ENCODE assay signal across 19 mouse cellular contexts in genomic region chr8:87497641-87498040, GRCm38 (mm10). TPM values are rescaled to one million over a fixed set of nuclear protein-coding genes. Genes with fewer than 3 reads are reported as not detected.
DNase-seq lines count a peak whose midpoint lies in the region; ATAC-seq lines count a peak whose summit lies in the region.
"Had no signal": no experiment of that assay in that cellular context is flagged by ENCODE, and none has a peak within 500 bp of the region (broad histone marks: within the 10 kb centered on the region; RNA-seq: fewer than 3 reads in every experiment).

No protein-coding gene starts in this region.

- H3K9ac ChIP-seq in limb, embryonic 11.5 days (ENCODE audit: low read length): no peak overlapping the region
- no peak overlapping the region for H3K9ac ChIP-seq in midbrain, embryonic 16.5 days (ENCODE audit: low read depth, low read length)
- H3K9ac ChIP-seq: heart, embryonic 15.5 days; hindbrain, embryonic 14.5 days; intestine, embryonic 15.5 days had no signal

- H3K4me3 ChIP-seq in embryonic facial prominence, embryonic 10.5 days: no peak overlapping the region
- H3K4me3 ChIP-seq in limb, embryonic 11.5 days (ENCODE audit: low read depth, low read length): no peak overlapping the region
- no peak overlapping the region for H3K4me3 ChIP-seq in midbrain, embryonic 16.5 days (ENCODE audit: low read depth, low read length)
- H3K4me3 ChIP-seq: heart, adult 2 months; heart, embryonic 15.5 days; hindbrain, embryonic 10.5 days; intestine, embryonic 15.5 days had no signal

- H3K27me3 ChIP-seq in embryonic facial prominence, embryonic 10.5 days (replicated peaks; ENCODE audit: low read depth, poor library complexity, severe bottlenecking): no peaks in the 10 kb centered on the region
- H3K27me3 ChIP-seq in limb, embryonic 11.5 days (ENCODE audit: control insufficient read depth, insufficient read depth, low read length): no peaks in the 10 kb centered on the region
- H3K27me3 ChIP-seq in midbrain, embryonic 16.5 days (ENCODE audit: control insufficient read depth, insufficient read depth, low read depth, low read length): no peaks in the 10 kb centered on the region
- H3K27me3 ChIP-seq: heart, embryonic 15.5 days; intestine, embryonic 15.5 days had no signal

- ATAC-seq in limb, embryonic 11.5 days (ENCODE audit: insufficient number of reproducible peaks, low FRiP score, low TSS enrichment, low read depth): no peak
- no peak for ATAC-seq in midbrain, embryonic 16.5 days
- ATAC-seq: forebrain, embryonic 14.5 days; intestine, embryonic 15.5 days had no signal

- no peaks in the 10 kb centered on the region for H3K9me3 ChIP-seq in embryonic facial prominence, embryonic 10.5 days
- H3K9me3 ChIP-seq in limb, embryonic 11.5 days (ENCODE audit: control insufficient read depth, low read length): no peaks in the 10 kb centered on the region
- no peaks in the 10 kb centered on the region for H3K9me3 ChIP-seq in midbrain, embryonic 16.5 days (replicated peaks; ENCODE audit: control insufficient read depth, low read length, poor library complexity, severe bottlenecking)
- H3K9me3 ChIP-seq: heart, embryonic 15.5 days; hindbrain, embryonic 10.5 days; intestine, embryonic 15.5 days had no signal

- no peaks in the 10 kb centered on the region for H3K36me3 ChIP-seq in embryonic facial prominence, embryonic 10.5 days (replicated peaks)
- H3K36me3 ChIP-seq in limb, embryonic 11.5 days (ENCODE audit: control insufficient read depth, insufficient read depth, low read length): no peaks in the 10 kb centered on the region
- no peaks in the 10 kb centered on the region for H3K36me3 ChIP-seq in midbrain, embryonic 16.5 days (ENCODE audit: control insufficient read depth, insufficient read depth, low read length)
- H3K36me3 ChIP-seq: heart, embryonic 15.5 days; hindbrain, embryonic 10.5 days; intestine, embryonic 15.5 days had no signal

- DNase-seq in testis, postnatal 10 days (ENCODE audit: low spot score): peak; percentile 25
- no peak for DNase-seq in testis, postnatal 14 days (ENCODE audit: low spot score)
- peak; percentile 57 for DNase-seq in embryonic facial prominence, embryonic 10.5 days (ENCODE audit: low spot score)
- DNase-seq in limb, embryonic 11.5 days (ENCODE audit: low spot score): peak; percentile 53
- DNase-seq in T-cell, adult 2 months (ENCODE audit: low spot score): no peak
- DNase-seq: adrenal gland, postnatal 10 days; cerebellum, adult 11-12 months; cerebellum, adult 9-10 months; cerebellum, postnatal 25 days; gastrocnemius, postnatal 36 days; heart, adult 2 months; heart, postnatal 14 days had no signal

- WGBS in embryonic facial prominence, embryonic 10.5 days: 51% methylated on average over 6 of the region's 6 CpGs
- WGBS in limb, embryonic 11.5 days: 36% methylated on average over 6 of the region's 6 CpGs
- 83% methylated on average over 6 of the region's 6 CpGs for WGBS in midbrain, embryonic 16.5 days

- H3K4me2 ChIP-seq in limb, embryonic 11.5 days (ENCODE audit: low read depth, severe bottlenecking): no peak overlapping the region
- no peak overlapping the region for H3K4me2 ChIP-seq in midbrain, embryonic 16.5 days (ENCODE audit: low read length)
- H3K4me2 ChIP-seq: heart, embryonic 11.5 days; heart, embryonic 15.5 days; hindbrain, embryonic 14.5 days; intestine, embryonic 15.5 days had no signal

- peaks cover 21% of the 10 kb centered on the region for H3K4me1 ChIP-seq in embryonic facial prominence, embryonic 10.5 days
- 0 out of 2 replicates have a peak, but pooled peaks cover 2% of the 10 kb centered on the region for H3K4me1 ChIP-seq in limb, embryonic 11.5 days (ENCODE audit: control insufficient read depth, insufficient read depth, low read length)
- H3K4me1 ChIP-seq in midbrain, embryonic 16.5 days (ENCODE audit: control insufficient read depth, insufficient read depth, low read length): no peaks in the 10 kb centered on the region
- H3K4me1 ChIP-seq: intestine, embryonic 15.5 days had no signal

- H3K27ac ChIP-seq in embryonic facial prominence, embryonic 10.5 days (replicated peaks): no peak overlapping the region; the same call in 1 of the 2 replicates
- H3K27ac ChIP-seq in limb, embryonic 11.5 days (replicated peaks; ENCODE audit: low read depth, low read length): no peak overlapping the region
- no peak overlapping the region for H3K27ac ChIP-seq in midbrain, embryonic 16.5 days (ENCODE audit: low read length)
- H3K27ac ChIP-seq: heart, adult 2 months; heart, embryonic 15.5 days; hindbrain, embryonic 10.5 days; hindbrain, embryonic 14.5 days; intestine, embryonic 15.5 days had no signal

RNA-seq across cellular contexts. Expression of gene Cbln1, which starts 25.2 kb away (rescaled TPM):
- polyA plus RNA-seq in embryonic facial prominence, embryonic 10.5 days (2016; fragmentation: Nextera tagmentation; extraction: Ambion mirVana): 0.95 and 1.1 TPM in 2 replicates
- polyA plus RNA-seq in limb, embryonic 11.5 days (2014; fragmentation: Nextera tagmentation; extraction: Ambion mirVana): 4.8 and 5.9 TPM in 2 replicates
- 16.7 and 19.9 TPM in 2 replicates for polyA plus RNA-seq in midbrain, embryonic 16.5 days (2015; fragmentation: Nextera tagmentation; extraction: Ambion mirVana)
- polyA plus RNA-seq: heart, embryonic 15.5 days had no signal

Comparison
In these comparisons a context has a peak if more than half of its experiments do, and no peak if none do; other contexts are left out.
1. DNase-seq: peak in testis, postnatal 10 days (single experiment), embryonic facial prominence, embryonic 10.5 days (single experiment) and limb, embryonic 11.5 days (single experiment); none in testis, postnatal 14 days (single experiment) and T-cell, adult 2 months (single experiment).